Mouse (Mus musculus) kidney, postnatal 36 days (tissue): ENCODE results near the gene Flrt1.
A peak's percentile ranks its signal among the peaks of the same experiment; 100 is the strongest.
"Not testable (repeated sequence)": the region's sequence is repeated elsewhere in the genome, so short reads cannot be mapped to it uniquely, and the experiment has no call there.

Source experiments
- DNase-seq, 2 experiments: peaks; one replicate each; pipeline ENCODE4 v3.0.0; 2021 to 2022; ENCODE audit warnings: mixed read lengths in 2 of 2

Flrt1 gene

GRCm38 (mm10) chr19:7102039-7102438, 3.5 kb downstream of the Flrt1 start:
- DNase-seq, result no peak

GRCm38 (mm10) chr19:7099620-7100155, 5.8 kb downstream of the Flrt1 start:
- no peak for DNase-seq

GRCm38 (mm10) chr19:7092756-7093155, 12.8 kb downstream of the Flrt1 start:
- DNase-seq, result peak; percentile 23 to 50

- DNase-seq, result no peak
Measured at GRCm38 (mm10) chr19:7091448-7092050, 14.0 kb downstream of the Flrt1 start.

GRCm38 (mm10) chr19:7090369-7091064, 15.0 kb downstream of the Flrt1 start:
- no peak for DNase-seq

GRCm38 (mm10) chr19:7089842-7090251, 15.7 kb downstream of the Flrt1 start:
- DNase-seq, result no peak

- DNase-seq, result no peak
Measured at GRCm38 (mm10) chr19:7089050-7089449, 16.5 kb downstream of the Flrt1 start.

GRCm38 (mm10) chr19:7088558-7088957, 17.0 kb downstream of the Flrt1 start:
- DNase-seq, result no peak

- DNase-seq, result no peak
Measured at GRCm38 (mm10) chr19:7084734-7085133, 20.8 kb downstream of the Flrt1 start.

GRCm38 (mm10) chr19:7083035-7083794, 22.3 kb downstream of the Flrt1 start:
- no peak for DNase-seq

GRCm38 (mm10) chr19:7081516-7082266, 23.8 kb downstream of the Flrt1 start:
- no peak for DNase-seq

GRCm38 (mm10) chr19:7078271-7078670, 27.3 kb downstream of the Flrt1 start:
- DNase-seq, result no peak

GRCm38 (mm10) chr19:7077666-7078065, 27.9 kb downstream of the Flrt1 start:
- DNase-seq, result no peak

GRCm38 (mm10) chr19:7075336-7075735, 30.2 kb downstream of the Flrt1 start:
- DNase-seq, result not testable (repeated sequence)

- DNase-seq, result no peak
Measured at GRCm38 (mm10) chr19:7073997-7074781, 31.3 kb downstream of the Flrt1 start.

- peak; percentile 52 to 69 for DNase-seq
Measured at GRCm38 (mm10) chr19:7072221-7072620, 33.3 kb downstream of the Flrt1 start.

- DNase-seq, result no peak
Measured at GRCm38 (mm10) chr19:7070775-7071174, 34.8 kb downstream of the Flrt1 start.

GRCm38 (mm10) chr19:7069781-7070763, 35.5 kb downstream of the Flrt1 start:
- DNase-seq, result no peak

GRCm38 (mm10) chr19:7068661-7069531, 36.6 kb downstream of the Flrt1 start:
- DNase-seq, result no peak

GRCm38 (mm10) chr19:7068136-7068535, 37.4 kb downstream of the Flrt1 start:
- peak; percentile 71 to 93 for DNase-seq
